Mouse (Mus musculus) heart, postnatal 14 days (tissue): ENCODE results near the gene Unc50. TPM values are rescaled to one million over a fixed set of nuclear protein-coding genes. Genes with fewer than 3 reads are reported as not detected.

Experiments
- DNase-seq, 2 experiments: peaks; one replicate each; pipeline ENCODE4 v3.0.0; 2021 to 2022
- intact Hi-C: fragments of 180-260 bp; cut with DNase I; formaldehyde crosslinking; loops from one replicate; pipeline ENCODE4 v1.15.1; 2025
- long read RNA-seq, 2 experiments: library from polyadenylated mRNA; stranded (forward); transcript quantifications; one replicate each; pipeline ENCODE4 v2.0.0; 2021
- total RNA-seq, 2 experiments: library from RNA; stranded (reverse); gene quantifications; 2 replicates each; pipeline ENCODE4 v1.2.3; 2021

Gene Unc50
- total RNA-seq, result 10 to 100 TPM; 32.6 to 33.7 TPM
- long read RNA-seq, experiment 1, transcript Unc50-202 (6 exons, 1,094 nt), result minor isoform, 15 of 49 reads
- long read RNA-seq, experiment 1, transcript Unc50-201 (6 exons, 1,414 nt), result major isoform, 27 of 49 reads
- long read RNA-seq, experiment 1, partial matches to known transcripts, result 2 of 49 reads
- long read RNA-seq, experiment 1, other reads (novel, unspliced or antisense), result 4 of 49 reads
- long read RNA-seq, experiment 2, transcript Unc50-201 (6 exons, 1,414 nt), result minor isoform, 12 of 30 reads
- long read RNA-seq, experiment 2, transcript Unc50-202 (6 exons, 1,094 nt), result major isoform, 14 of 30 reads
- long read RNA-seq, experiment 2, partial matches to known transcripts, result 3 of 30 reads
- long read RNA-seq, experiment 2, other reads (novel, unspliced or antisense), result 1 of 30 reads

DNA sequence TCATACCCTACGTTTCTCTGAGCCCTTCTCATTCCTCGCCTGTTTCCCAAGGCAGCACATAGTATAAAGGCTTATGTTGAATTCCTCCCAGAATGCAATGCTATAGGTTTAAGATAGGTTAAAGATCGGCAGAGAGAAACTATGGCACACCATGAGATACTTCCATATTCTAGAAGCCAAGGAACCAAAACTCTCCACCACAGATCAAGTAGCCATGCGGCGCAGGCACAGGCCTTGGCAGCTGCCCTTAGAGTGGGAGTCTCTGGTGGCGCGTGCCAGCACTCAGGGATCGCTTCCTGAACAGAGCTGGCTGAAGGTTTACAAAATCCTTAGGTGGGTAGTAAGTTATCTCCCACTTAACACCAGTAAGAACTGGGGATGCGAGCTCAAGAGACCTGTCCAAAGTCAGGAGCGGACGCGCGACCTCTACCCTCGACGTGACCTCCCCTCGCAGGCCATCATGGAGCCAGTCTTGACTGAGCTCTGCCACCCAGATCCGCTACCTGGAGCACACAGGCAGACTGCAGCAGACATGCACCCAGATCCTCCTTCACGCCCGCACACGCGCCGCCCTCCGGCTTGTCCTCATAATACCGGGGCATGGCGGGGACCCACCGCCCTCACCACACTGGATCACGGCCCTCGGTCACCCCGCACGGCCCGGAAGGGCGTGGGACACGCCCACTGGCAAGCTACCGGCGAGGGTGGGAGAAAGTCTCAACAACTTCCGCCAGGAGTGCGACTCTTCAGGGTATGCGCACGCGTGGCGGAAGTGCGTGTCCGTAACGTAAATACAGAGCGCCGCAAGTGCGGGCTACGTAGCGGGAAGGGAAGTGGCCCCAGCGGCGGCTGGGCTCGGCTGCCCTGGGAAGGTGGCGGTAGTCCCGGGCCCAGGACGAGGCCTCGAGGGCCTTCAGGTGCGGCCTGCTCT lies at the start of gene Unc50, which contains the start of gene Coa5:
Unc50 (plus strand) TSS at position 774 of the 931 bp plus-strand sequence.
Coa5 (minus strand) TSS at position 738 of the 931 bp plus-strand sequence.
- DNase-seq, result peak; percentile 94 to 97
- intact Hi-C loops, result no loop called here

DNA sequence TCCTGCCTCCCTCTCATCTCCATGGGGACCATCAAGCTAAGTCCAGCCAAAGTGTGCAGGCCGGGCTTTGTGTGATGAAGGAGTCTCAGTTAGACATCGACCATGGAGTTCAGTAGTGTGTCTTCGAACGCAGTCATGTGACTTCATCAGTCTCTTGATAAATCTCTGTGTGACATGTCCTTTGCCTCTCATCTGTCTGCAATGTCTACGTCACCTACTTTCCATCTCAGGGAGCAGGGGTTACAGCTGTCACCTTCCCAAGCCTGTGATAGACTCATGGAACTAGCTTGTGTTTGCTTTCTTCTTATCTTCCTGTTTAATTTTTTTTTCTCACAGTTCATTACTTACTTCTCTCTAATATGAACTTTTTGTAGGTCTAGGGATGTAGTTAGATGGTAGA lies 49.0 kb upstream of the Unc50 start:
- intact Hi-C loops, result no loop called here
- DNase-seq, result no peak

DNA sequence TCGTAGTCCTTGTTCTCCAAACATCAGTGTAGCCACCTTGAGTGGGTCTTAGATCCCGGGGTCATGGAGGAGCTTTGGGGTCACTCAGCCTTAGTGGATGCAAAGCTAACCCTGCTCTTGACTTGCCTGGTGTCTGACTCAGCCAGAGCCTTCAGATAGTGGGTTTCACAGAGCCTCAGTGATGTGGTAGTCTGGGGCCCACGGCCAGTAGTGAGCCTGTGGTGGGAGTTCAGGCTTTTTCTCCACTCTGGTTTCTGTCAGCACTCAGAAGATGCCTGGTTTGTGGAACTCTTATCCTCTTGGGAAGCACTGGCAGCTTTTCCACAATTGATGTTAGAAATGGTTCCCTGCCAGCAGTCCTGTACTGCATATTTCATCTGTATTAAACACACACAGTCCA lies 45.6 kb upstream of the Unc50 start:
- intact Hi-C loops, result no loop called here
- no peak for DNase-seq

DNA sequence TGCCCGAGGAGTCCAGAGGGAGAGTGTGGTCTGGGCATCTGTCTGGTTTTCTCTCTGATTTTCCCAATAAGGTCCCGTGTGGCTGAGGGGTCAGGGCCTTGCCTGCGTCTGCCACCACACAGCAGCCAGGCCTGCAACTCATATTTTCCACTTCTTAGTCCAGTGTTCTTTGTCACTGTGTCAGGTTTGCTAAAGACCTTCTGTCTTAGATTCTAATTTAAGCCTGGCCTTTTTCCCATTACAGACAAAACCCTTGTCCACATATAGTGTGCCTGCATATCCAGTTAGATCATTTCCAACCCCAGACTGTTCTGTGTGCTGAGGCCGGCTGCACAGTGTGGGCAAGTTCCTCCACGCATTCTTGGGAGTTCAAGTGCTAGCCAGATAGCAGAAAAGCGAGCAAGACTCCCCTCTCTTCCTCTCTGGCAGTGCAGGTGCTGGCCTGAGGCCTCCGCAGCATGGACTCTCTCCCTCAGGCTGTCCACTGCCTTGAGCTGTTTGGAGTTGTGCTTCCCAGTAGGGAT lies 43.4 kb upstream of the Unc50 start:
- peak in 1 of 2 experiments; percentile 14 for DNase-seq
- intact Hi-C loops, result no loop called here

DNA sequence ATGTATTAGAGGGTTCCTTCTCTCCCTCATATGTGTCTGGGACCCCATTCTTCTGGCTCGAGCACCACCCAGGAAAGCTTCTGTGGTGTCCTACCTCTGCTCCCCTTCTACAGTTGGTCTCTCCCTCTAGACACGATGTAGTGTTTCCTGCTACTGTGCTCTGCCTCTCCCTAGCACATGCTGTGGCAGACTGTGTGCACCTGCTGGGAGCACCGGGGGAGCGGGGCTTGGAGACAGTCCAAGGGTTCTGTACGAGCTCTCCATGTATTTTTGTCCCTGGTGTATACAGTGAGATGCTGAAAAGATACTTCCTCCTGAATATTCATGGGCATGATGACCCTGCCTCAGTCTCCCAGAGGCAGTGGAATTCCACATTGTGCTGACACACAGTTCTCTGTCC lies 36.8 kb upstream of the Unc50 start:
- intact Hi-C loops, result no loop called here

DNA sequence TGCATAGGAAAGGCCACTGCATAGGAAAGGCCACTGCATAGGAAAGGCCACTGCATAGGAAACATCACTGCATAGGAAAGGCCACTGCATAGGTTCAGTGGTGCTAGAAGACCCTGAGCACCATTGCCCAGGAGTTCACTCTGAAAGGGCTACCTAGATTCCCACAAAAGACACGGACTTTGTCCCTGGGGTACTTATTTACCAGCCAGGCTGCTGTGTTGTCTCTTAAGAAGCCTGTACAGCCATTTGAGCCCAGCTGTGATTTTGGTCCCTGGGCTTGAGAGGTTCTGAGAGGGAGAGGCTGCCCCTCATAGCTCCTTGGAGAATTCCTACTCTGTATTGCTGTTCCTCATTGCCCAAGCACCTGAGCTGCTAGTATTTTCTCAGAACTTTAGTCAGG lies 33.5 kb upstream of the Unc50 start:
- intact Hi-C loops, result no loop called here
- DNase-seq, result no peak

More for the DNA sequence above, 36.8 kb upstream of the Unc50 start:
- no peak for DNase-seq

DNA sequence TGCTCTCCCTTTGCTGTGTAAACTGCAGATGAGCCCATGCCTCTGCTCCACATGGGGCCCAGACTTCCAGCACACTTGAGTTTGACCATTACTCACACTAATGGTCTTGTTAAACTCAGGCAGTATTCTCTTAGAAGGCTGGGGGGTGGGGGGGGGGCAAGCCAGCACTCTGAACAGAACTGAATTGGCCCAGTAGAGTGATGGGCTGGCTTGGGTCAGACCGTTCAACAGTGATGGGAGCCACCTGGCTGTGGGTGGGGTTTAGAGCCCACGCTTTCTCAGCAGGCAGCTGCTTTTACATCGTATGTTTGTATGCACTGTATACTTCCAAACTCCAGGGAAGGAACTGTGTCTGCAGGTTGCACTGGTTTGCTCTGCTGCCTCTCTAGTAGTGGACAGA lies 31.0 kb upstream of the Unc50 start:
- DNase-seq, result peak in 1 of 2 experiments; percentile 35
- intact Hi-C loops, result no loop called here

DNA sequence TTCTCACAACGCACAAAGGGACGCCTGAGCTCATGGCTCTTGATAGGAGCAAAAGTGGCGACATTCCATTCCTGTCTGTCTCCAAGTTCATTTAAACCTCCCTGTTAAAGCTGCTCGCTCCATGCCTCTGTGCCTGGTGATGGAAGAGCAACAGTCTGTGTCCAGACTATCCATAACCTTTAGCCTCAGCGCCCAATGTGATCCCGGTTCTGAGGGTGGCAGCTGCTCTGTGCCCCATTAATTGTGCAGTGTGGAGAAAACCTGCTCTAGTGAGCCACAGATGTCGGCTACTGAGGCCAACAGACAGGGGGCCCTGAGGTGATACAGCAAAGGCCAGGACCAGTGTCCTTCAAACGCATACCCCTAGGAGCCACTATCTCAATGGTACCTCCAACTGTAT lies 30.2 kb upstream of the Unc50 start:
- intact Hi-C loops, result loop anchor here (10.0 kb wide), 1 partner anchor 615 kb away; no protein-coding TSS in a partner anchor
- no peak for DNase-seq

DNA sequence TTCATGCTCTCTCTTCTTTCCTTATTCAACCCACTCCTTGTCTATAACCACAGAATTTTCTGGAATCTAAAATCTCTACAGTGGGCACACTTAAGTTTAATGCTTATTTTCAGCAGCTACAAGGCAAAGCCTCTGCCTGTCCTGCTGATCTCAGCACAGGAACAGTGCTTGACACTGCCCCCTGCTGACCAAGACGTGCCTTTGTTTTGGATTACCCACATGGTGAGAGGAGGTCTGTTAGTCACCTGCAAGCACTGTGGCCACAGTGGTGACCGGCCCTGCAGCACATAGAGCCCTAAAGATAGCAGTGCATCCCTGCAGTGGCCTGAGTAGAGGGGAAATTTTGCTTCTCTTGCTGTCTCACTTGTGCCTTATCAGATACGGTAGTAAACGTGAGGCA lies 28.3 kb upstream of the Unc50 start:
- DNase-seq, result peak; percentile 58 to 75
- intact Hi-C loops, result loop anchor here (1.0 to 10.0 kb wide), 2 partner anchors 129 to 617 kb away; no protein-coding TSS in a partner anchor

DNA sequence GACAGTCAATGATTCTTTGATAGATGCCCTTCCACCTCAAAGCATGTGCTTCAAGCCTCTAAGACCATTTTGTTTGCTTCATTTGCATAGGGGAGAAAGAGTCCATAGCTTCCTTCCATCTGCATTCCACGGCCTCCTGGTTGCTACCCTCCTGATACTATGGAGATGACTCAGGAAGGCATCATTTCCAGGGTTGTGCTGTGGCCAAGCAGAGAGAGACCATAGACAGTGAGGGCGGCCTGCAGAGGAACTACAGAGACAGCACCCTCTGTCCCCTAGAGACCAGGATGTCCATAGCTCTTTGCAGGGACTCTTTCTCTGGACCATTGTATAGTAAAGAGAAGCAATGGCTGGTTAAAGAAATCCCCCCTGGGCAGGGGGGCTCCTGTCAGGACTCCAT lies 24.8 kb upstream of the Unc50 start:
- DNase-seq, result no peak
- intact Hi-C loops, result loop anchor here (10.0 kb wide), 1 partner anchor 620 kb away; no protein-coding TSS in a partner anchor

DNA sequence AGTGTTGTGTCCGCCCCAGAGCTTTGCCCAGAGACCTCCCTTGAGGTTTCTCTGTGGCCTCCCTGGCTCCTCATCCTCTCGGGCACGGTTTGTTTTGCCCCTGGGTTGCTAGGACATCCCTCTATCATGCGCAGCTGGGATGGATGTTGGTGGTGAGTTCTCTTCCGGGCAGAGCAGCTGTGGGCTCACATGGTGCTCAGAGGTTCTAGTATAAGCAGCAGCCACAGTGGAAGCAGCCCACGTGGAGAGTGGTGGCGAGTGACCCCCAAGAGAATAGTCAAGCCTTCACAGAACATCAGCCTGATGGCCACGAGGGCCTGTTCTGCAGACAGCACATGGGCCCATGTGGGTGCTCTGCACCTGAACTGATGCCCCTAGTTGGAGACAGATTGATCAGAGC lies 22.7 kb upstream of the Unc50 start:
- intact Hi-C loops, result loop anchor here (10.0 kb wide), 1 partner anchor 622 kb away; no protein-coding TSS in a partner anchor
- DNase-seq, result no peak

DNA sequence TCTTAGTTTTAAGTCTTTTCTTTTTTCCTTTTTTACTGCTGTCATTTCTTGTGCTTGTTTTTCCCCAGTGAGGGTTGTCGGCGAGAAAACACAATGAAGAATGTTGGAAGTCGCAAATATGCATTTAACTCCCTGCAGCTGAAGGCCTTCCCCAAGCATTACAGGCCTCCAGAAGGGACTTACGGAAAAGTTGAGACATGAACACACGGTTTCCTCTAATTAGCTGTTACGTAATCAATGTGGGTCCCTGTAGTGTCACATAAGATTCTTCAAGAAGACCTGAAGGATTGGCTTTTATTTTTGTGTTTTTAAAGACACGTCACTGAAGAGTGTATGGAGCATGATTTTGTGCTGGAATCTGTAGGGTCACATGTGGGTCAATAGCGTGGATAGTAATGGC lies 21.9 kb upstream of the Unc50 start:
- no peak for DNase-seq
- intact Hi-C loops, result loop anchor here (10.0 kb wide), 1 partner anchor 623 kb away; no protein-coding TSS in a partner anchor

DNA sequence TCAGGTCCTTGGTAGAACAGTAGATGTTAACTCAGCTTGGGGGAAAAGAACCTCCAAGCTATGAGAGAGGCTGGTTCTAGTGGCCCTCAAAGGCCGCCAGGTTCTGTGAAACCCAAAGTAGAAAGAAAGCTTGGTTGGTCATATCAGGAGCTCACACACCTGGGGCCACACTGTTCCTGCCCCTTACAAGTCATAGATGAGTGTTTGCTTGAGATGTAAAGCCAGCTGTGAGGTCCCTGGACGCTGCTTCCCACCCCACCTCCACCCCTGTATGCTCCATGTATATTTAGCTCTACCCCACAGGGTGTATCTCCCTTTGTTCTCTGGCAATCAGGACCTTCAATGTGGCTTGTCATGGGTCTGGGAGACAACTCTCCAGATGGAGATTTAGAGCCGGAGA lies 21.3 kb upstream of the Unc50 start:
- intact Hi-C loops, result loop anchor here (10.0 kb wide), 1 partner anchor 624 kb away; no protein-coding TSS in a partner anchor
- no peak for DNase-seq

DNA sequence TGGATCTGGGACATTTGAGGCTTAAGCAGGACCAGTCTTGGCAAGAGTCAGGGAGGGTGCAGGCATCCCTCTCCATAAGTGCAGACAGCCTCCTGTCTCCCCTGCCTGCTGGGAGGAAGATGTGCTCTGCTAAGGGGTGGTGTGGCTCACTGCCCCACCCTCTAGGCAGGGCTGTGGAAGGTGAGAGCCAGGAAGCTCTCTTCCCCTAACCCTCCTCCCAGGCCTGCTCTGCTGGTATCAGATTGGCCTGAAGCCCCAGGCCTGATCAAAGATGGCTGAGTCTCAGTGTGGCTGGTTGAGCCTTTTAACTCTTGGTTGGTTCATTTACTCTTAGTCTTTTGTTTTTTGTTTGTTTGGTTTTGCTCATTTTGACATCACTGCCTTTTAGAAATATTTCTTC lies 20.3 kb upstream of the Unc50 start:
- intact Hi-C loops, result loop anchor here (10.0 kb wide), 1 partner anchor 625 kb away; no protein-coding TSS in a partner anchor
- DNase-seq, result no peak

DNA sequence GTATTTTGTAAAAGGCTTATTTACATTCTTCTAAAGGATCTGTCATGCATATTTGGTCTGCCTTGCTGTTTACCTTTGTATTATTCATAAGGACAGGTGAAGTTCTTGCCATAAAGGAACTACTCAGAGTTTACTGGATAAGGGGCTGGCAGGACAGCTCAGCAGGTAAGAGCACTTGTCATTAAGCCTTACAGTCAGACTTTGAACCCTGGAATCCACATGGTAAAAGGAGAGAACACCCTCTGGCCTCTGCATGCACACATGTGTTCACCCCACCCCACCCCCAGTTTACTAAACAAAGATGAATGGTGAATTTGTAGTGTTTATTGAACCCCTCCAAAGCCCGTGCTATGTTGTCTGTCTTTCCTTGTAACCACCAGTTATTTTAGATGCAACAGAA lies 14.5 kb upstream of the Unc50 start:
- no peak for DNase-seq
- intact Hi-C loops, result no loop called here

DNA sequence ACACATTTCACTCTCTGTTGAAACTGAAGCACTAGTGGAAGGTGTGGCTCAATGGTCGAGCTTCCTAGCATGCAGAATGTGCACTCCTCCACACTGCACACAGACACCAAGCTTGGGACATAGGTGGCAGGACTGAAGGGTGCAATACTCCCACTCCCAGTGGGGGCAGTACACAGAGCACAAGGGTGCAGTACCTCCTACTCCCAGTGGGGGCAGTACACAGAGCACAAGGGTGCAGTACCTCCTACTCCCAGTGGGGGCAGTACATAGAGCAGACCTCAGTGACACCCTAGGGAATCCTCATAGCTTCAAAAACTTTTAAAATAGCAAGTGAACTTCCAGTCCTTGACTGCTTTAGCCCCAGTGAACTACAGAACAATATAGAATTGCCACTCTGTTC lies 10.5 kb upstream of the Unc50 start:
- peak; percentile 50 to 75 for DNase-seq
- intact Hi-C loops, result no loop called here

DNA sequence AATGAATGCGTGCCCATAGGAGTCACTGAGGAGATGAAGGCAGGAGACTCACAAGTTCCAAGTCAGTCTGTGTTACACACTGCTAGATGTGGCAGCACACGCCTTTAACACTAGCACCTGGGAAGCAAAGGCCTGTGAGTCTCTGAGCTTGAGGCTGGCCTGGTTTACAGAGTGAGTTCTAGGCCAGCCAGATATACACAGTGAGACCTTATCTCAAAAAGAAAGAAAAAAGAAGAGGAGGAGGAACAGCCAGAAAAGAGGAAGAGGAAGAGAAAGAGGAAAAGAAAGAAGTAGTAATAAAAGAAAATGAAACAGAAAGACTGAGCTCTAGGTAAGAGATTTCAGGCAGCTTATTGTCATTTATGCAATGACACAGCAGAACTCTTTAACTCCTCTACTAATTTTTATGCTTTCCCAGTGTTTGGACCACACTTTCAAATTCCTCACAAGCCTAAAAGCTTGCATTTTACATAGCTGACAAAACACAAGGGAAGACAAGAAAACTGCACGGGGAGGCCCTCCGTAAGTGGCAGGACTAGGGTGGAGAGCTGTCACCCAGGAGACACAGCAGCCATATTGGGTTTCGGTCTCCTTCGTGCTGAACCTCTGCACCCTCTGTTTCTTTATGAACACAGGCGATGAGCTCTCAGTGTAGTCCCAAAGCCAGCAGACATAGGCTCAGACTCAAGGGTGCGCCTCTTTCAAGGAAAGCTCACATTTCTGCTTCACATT lies 2.6 kb upstream of the Unc50 start:
- DNase-seq, result no peak
- intact Hi-C loops, result no loop called here

DNA sequence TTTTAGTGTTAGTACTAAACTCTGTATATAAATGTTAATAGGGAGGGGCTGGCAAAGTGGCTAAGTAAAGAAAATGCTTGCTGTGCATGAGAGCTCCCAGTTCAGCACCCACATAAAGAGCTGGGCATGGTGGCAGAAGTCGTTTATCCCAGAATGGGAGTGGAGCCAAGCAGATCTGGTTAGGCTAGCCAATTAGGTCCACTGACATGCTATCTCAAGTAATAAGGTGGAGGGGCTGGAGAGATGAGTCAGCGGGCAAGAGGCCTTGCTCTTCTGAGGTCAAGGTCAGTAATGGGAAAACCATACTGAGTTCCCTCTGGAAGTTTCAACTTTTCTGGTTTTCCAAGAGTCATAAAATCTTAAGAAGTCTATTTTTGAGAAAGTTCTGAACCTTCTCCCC lies 1.0 kb upstream of the Unc50 start:
- intact Hi-C loops, result no loop called here
- DNase-seq, result peak in 1 of 2 experiments; percentile 14

DNA sequence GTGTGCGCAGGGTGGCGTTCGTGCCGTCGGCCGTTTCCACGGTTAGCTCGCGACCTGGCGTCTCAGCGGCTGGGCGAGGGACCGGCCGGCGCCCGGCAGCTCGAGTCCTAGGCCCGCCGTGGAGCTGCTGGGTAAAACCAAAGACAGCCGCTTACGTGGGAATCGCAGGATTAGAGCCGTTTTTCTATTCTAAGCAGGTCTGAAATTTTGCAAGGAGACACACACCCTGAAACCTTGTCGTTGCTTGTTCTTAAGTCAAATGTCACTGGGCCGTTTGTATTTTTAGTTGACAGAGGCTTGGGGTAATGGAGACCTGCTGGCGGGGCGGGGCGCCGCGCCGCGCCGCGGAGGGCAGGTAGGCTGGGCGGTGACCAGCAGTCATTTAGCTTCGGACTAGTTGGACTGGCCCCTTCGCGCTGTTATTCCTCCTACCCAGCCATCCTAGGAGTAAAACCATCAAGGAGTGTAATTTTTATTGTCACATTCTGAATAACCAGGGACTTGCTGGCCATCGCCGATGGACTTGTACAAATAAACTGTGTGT lies 430 bp downstream of the Unc50 start:
- intact Hi-C loops, result no loop called here
- no peak for DNase-seq

DNA sequence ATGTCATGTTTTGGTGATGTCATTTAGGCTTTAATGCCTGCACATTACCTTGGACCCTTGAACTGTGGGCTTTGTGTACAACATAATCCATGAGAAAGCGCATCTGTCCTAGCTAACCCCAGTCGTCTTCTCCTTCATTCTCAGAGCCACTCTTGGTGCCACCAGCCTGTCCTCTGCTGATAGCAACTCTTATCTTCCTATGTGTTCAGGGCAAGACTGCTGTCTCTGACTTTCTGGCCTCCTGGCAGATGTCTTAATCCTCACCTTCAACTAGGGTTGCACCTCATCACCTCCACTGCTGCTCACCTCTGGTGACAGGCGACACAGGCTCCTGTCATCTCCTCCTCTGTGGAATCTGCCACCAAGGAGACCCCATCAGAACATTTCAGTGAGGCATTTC lies 6.5 kb downstream of the Unc50 start:
- no peak for DNase-seq
- intact Hi-C loops, result no loop called here
